Mouse (Mus musculus) mouse trophoblast stem cell (cell line): Measurements from ENCODE around the gene Satl1.
"Not testable (repeated sequence)": the region's sequence is repeated elsewhere in the genome, so short reads cannot be mapped to it uniquely, and the experiment has no call there.

Source experiments
- in situ Hi-C, 2 experiments: fragments of 300-500 bp; cut with MseI, MboI; formaldehyde crosslinking; loops; 2 replicates in 1 of 2; 3 replicates in 1 of 2; pipeline ENCODE4 v1.15.1; 2025

The Satl1 gene

DNA sequence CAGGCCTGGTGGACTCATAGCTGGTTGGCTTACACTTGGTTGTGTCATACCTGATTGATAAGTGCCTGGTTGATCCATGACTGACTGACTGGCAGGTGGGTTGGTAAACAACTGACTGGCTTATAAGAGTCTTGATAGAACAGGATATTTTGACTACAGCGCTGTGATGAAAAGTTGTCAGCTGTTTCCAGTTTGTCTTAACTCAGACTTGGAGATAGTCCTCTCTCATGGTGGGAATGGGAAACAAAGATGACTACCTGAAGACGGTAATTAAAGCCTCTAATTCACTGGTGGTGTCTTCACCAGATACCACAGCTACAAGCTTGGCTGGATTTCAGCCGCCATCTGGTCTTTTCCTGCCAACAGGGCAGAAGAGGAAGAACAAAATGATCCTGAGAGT lies at the start of gene Satl1:
Satl1 (minus strand) TSS at position 101 of the 400 bp plus-strand sequence.
- in situ Hi-C loops, result loop anchor here in 1 of 2 experiments (25.0 kb wide), 1 partner anchor 506 kb away; no protein-coding TSS in a partner anchor

DNA sequence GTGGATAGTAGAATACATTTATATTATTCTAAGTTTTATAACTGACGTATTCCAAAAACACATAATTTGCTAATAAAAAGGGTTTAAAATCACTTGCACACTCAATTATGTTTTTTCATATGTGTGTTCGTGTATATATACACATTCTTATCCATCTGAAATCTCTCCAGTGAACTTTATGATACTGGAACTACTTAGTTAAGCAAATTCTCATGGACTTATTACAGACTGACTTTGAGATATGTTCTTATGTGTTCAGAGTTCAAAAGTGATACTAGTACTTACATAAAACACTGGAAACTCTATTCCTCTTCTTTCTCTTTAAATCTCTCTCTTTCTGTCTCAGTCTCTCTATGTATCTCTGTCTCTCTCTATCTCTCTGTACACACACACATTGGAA lies 31.5 kb upstream of the Satl1 start:
- in situ Hi-C loops, result no loop called here

DNA sequence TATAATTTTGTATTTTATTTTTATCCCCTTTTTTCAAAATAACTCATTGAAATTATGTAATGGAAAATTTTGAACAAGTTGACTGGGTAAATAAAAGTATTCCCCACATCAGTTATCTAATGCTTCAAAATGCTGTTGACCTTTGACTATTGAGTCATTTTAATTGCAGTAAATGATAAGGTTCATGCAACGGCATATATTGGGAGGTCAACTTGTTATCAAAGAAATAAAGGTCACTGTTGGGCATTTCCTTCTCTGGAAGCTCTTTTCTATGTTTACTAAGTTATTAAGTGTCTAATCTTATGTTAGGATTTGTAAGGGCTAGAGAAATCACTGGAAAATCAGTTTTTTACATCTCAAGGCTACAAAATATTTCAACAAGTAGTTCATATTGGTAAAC lies 31.0 kb upstream of the Satl1 start:
- in situ Hi-C loops, result no loop called here

DNA sequence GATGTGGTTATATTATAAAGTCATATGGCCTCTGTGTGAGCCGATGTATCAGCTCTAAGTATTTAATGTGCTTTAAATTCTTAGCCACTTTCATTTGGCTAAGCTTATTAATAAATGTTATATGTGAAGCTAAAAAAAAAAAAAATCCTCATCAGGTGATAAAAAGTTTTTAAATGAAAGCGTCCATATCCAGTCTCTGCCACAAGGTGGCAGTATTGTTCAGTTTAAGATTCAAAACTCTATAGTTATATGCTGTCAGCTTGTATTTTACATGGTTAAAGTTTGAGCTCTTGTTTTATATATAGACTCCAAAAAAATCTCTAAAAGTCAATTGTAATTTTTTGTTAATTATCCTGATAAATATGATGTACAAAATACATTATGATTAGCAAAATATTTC lies 16.4 kb upstream of the Satl1 start:
- in situ Hi-C loops, result loop anchor here in 1 of 2 experiments (25.0 kb wide), 1 partner anchor 489 kb away; no protein-coding TSS in a partner anchor

DNA sequence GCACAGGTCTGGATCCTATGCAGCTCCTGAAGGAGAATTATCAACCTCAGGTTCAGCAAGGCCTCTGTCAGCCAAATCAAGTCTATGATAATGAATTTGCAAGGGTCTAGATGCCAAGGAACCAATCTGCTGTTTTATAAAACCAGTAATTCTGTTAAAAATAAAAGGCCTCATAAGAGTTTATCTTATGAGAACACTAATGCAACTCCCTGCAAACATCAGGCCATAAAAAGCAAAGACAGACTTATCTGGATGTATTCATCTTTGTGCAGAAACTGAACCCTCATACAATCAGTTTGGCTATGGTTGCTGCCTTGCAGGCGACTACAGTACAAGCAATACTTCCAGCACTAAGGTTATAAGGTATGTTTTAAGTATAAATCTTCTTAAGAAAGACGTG lies 5.7 kb upstream of the Satl1 start:
- in situ Hi-C loops, result loop anchor here in 1 of 2 experiments (25.0 kb wide), 1 partner anchor 500 kb away; no protein-coding TSS in a partner anchor

DNA sequence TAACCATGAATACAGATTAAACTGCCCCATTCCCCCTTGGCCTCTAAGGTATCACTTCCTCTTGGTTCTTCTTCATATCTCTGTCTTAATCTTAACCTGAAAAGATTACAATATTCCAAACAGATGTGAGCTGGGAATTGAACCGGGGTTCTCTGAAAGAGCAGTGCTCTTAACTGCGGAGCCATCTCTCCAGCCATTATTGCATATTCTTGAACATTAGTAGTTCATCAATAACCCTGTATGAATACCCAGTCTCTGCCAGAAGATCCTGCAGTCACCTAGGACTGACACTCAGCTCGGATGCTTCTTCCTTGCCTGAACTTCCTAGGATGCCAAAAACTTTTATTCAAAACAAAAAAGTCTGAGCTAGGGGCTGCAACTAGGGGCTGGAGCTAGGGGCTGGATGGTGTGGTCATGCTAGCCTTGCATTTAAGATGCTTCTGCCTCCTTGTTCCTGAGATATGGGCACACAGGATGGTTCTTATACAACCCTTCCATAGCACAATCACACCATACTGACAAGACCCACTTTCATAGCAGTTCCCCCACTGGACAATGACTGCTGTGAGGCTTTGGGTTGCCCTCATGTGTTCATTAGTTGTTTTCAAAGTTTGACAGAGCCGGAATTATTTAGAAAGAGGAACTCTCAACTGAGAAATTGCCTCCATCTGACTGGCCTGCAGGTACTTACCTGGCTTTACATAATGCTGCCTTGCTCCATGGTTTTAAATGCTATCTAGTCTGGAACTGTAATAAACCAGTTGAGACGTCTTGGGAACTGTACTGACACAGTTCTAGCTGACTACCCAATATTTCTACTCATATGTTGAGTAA lies 35.8 kb downstream of the Satl1 start:
- in situ Hi-C loops, result not testable (repeated sequence)

DNA sequence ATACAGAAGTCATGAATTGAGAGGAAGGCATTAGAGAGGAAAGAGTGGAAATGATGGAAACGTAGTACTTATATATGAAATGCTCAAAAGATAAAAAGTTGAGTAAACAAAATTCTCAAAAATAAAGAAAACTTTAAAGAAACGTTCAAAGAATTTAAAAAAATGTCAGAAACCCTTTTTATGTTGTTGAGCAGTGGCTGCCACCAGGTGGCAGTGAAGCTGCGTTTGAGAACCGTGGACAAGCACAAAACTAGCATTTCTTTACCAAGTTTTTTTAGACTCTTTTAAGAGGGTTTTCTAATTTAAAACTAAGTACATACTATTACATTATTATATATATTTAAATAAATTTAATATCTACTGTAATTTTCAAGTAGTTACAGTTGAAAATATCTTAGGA lies 38.2 kb downstream of the Satl1 start:
- in situ Hi-C loops, result no loop called here

DNA sequence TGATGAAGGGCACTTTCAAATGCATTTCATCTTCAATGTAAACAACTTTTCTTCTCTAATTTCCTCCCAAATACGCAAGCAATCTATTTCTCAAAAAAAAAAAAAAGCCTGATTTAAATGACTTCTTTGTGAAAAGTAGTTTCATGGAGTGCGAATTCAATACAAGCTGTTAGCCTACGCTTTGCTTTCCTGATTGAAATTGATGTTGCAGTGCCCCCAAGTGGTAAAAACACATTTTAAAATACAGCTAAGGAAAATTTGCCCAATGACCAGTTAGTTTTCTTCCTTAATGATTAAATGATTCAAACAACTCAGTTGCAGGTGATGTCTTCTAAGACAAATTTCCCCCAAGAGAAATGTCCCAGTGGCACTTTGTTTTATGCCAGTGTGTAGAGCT lies 58.2 kb downstream of the Satl1 start:
- in situ Hi-C loops, result loop anchor here (5.0 to 25.0 kb wide), 2 partner anchors 431 to 436 kb away; no protein-coding TSS in a partner anchor

DNA sequence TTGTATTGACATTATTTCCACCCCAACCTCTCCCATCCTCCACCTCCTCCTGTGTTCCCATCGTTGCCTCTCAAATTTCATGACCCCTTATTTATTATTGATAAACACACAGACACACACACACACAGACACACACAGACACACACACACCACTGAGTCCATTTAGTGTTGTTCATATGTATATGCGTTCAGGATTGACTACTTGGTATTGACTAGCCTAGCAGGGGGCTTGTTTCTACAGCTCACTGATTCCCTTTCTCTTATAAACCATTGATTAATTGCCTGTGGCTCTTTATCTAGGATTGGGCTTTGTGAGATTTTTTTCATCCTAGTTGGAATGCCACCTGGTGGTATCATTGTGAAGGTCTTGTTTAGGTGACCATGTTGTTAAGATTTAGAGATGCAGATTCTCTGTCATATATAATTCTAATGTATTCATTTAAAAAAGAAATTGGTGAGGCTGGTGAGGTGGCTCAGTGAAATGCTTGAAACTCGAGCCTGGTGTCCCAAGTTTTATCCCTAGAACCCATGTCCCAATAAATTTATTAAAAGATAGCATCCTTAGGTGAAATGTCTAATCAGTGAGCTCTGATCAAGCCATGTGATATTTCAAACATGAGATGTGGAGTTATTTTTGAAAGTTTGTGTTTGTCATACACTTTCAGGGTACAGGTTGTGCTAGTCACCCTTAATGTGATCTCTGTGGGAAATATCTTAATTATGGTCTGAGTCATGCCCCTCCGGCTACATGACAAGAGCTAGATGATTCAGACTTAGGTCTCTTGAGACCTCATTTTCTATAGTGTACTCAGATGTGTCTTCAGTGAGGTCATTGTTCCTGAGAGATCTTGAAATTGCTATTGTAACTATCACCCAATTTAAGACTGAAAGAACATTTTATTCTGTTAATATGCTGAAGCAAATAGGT lies 58.8 kb downstream of the Satl1 start:
- in situ Hi-C loops, result loop anchor here (5.0 to 25.0 kb wide), 2 partner anchors 430 to 435 kb away; no protein-coding TSS in a partner anchor

DNA sequence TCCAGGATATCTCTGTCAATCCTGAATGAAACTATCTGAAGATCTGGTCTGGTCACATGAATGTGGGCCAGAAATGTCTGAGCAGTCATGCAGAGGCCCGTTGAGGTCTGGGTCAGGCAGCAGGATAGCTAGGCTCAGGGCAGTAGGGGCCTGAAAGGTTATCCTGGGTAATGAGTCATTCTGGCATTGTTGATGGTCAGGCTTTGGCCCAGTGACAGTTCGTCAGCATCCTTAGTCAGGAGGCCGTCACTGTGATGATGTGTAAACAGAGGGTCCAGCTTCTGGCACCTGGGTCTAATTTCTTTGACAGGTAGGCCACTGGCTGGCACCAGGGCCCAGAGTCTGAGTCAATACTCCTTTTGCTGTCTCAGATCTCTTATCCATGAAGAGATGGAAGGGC lies 67.1 kb downstream of the Satl1 start:
- in situ Hi-C loops, result loop anchor here in 1 of 2 experiments (25.0 kb wide), 1 partner anchor 427 kb away; no protein-coding TSS in a partner anchor
